Mouse (Mus musculus) heart, adult 2 months (tissue): ENCODE data around the gene Cxcl14.

Experiments used
- CTCF ChIP-seq: fragments of 200-600 bp; IDR thresholded peaks from 2 replicates; pipeline ENCODE4 v1.8.1; 2022; ENCODE audit warnings: antibody characterized with exemption, mild to moderate bottlenecking, moderate library complexity
- EP300 ChIP-seq: fragments of 200-500 bp; IDR thresholded peaks from 2 replicates; pipeline ENCODE4 v1.6.1; 2011; ENCODE audit warnings: low read depth, low read length, control low read depth; ENCODE audit not compliant: insufficient read depth
- POLR2A ChIP-seq: fragments of 200-500 bp; IDR thresholded peaks from 2 replicates; pipeline ENCODE4 v1.6.1; 2011; ENCODE audit warnings: mild to moderate bottlenecking, low read depth, low read length, control low read depth; ENCODE audit not compliant: insufficient read depth

GRCm38 (mm10) chr13:56252783-56253182, 43.6 kb downstream of the Cxcl14 start:
- TF ChIP-seq POLR2A (no peak), EP300 (no peak), CTCF (no peak)
